ENCODE assay signal across 19 mouse cellular contexts in genomic region chr4:142164386-142164785, GRCm38 (mm10).
DNase-seq lines count a peak whose midpoint lies in the region; ATAC-seq and TF ChIP-seq lines count a peak whose summit lies in the region.
"Had no signal": no experiment of that assay in that cellular context is flagged by ENCODE, and none has a peak within 500 bp of the region (broad histone marks: within the 10 kb centered on the region; RNA-seq: fewer than 3 reads in every experiment).

No protein-coding gene starts in this region.

- DNase-seq in hindbrain, embryonic 10.5 days (ENCODE audit: low spot score), result no peak
- no peak for DNase-seq in lung, adult 18-20 months
- DNase-seq in limb, embryonic 14.5 days (ENCODE audit: low spot score), result no peak
- no peak for DNase-seq in midbrain, postnatal 0 days (ENCODE audit: low spot score)
- DNase-seq in cerebellum, adult 18-20 months, result no peak
- DNase-seq: adrenal gland, adult 2 months; cerebellum, adult 9-10 months; heart, postnatal 14 days; kidney, adult 18-20 months; lung, postnatal 14 days; retina, postnatal 1 day; thymus, postnatal 36 days had no signal

- H3K9ac ChIP-seq in hindbrain, embryonic 12.5 days, result no peak overlapping the region
- no peak overlapping the region for H3K9ac ChIP-seq in lung, embryonic 15.5 days
- 0 out of 2 replicates have a peak overlapping the region, but pooled peaks have one; percentile 21 for H3K9ac ChIP-seq in limb, embryonic 14.5 days (ENCODE audit: low read depth, low read length, severe bottlenecking)
- no peak overlapping the region for H3K9ac ChIP-seq in midbrain, postnatal 0 days (replicated peaks; ENCODE audit: low read length, poor library complexity, severe bottlenecking)
- H3K9ac ChIP-seq: hindbrain, embryonic 15.5 days; limb, embryonic 15.5 days; liver, embryonic 15.5 days had no signal

- no peak overlapping the region for H3K4me3 ChIP-seq in hindbrain, embryonic 10.5 days
- no peak overlapping the region for H3K4me3 ChIP-seq in hindbrain, embryonic 12.5 days
- no peak overlapping the region for H3K4me3 ChIP-seq in lung, embryonic 15.5 days
- no peak overlapping the region for H3K4me3 ChIP-seq in limb, embryonic 14.5 days (replicated peaks; ENCODE audit: low read length)
- no peak overlapping the region for H3K4me3 ChIP-seq in midbrain, postnatal 0 days (ENCODE audit: low read depth, low read length)
- H3K4me3 ChIP-seq: hindbrain, embryonic 15.5 days; limb, embryonic 15.5 days; liver, embryonic 15.5 days had no signal

- H3K9me3 ChIP-seq in hindbrain, embryonic 10.5 days, result peaks cover 18% of the 10 kb centered on the region; the same call in 1 of the 2 replicates
- H3K9me3 ChIP-seq in hindbrain, embryonic 12.5 days (replicated peaks), result peaks cover 6% of the 10 kb centered on the region; the same call in 1 of the 2 replicates
- H3K9me3 ChIP-seq in lung, embryonic 15.5 days, result no peaks in the 10 kb centered on the region
- no peaks in the 10 kb centered on the region for H3K9me3 ChIP-seq in limb, embryonic 14.5 days (ENCODE audit: control insufficient read depth, low read length)
- H3K9me3 ChIP-seq in midbrain, postnatal 0 days (ENCODE audit: low read length), result no peaks in the 10 kb centered on the region
- H3K9me3 ChIP-seq: hindbrain, embryonic 15.5 days; limb, embryonic 15.5 days; liver, embryonic 15.5 days had no signal

- no peaks in the 10 kb centered on the region for H3K27me3 ChIP-seq in hindbrain, embryonic 10.5 days (ENCODE audit: insufficient read depth, poor library complexity, severe bottlenecking)
- H3K27me3 ChIP-seq in hindbrain, embryonic 12.5 days, result no peaks in the 10 kb centered on the region
- no peaks in the 10 kb centered on the region for H3K27me3 ChIP-seq in lung, embryonic 15.5 days
- H3K27me3 ChIP-seq in limb, embryonic 14.5 days (ENCODE audit: control insufficient read depth, insufficient read depth, low read length), result no peaks in the 10 kb centered on the region
- H3K27me3 ChIP-seq in midbrain, postnatal 0 days (ENCODE audit: insufficient read depth, low read length), result no peaks in the 10 kb centered on the region
- H3K27me3 ChIP-seq: hindbrain, embryonic 15.5 days; limb, embryonic 15.5 days; liver, embryonic 15.5 days had no signal

- no peak for TF ChIP-seq CTCF in midbrain, postnatal 0 days (IDR thresholded peaks at IDR 0.05)

- peak overlapping the region; percentile 46; the same call in 1 of the 2 replicates for H3K27ac ChIP-seq in hindbrain, embryonic 10.5 days
- no peak overlapping the region for H3K27ac ChIP-seq in hindbrain, embryonic 12.5 days
- peak overlapping the region; percentile 29; the same call in 1 of the 2 replicates for H3K27ac ChIP-seq in lung, embryonic 15.5 days
- 0 out of 2 replicates have a peak overlapping the region, but pooled peaks have one; percentile 52 for H3K27ac ChIP-seq in limb, embryonic 14.5 days (replicated peaks; ENCODE audit: low read depth, low read length)
- no peak overlapping the region for H3K27ac ChIP-seq in midbrain, postnatal 0 days (ENCODE audit: low read depth, low read length)
- H3K27ac ChIP-seq: hindbrain, embryonic 15.5 days; limb, embryonic 15.5 days; liver, embryonic 15.5 days had no signal

- peaks cover 16% of the 10 kb centered on the region for H3K36me3 ChIP-seq in hindbrain, embryonic 10.5 days
- no peaks in the 10 kb centered on the region for H3K36me3 ChIP-seq in hindbrain, embryonic 12.5 days
- H3K36me3 ChIP-seq in lung, embryonic 15.5 days, result no peaks in the 10 kb centered on the region
- peaks cover 2% of the 10 kb centered on the region; the same call in 1 of the 2 replicates for H3K36me3 ChIP-seq in limb, embryonic 14.5 days (ENCODE audit: control insufficient read depth, insufficient read depth, low read length)
- H3K36me3 ChIP-seq in midbrain, postnatal 0 days (ENCODE audit: insufficient read depth, low read length), result no peaks in the 10 kb centered on the region
- H3K36me3 ChIP-seq: hindbrain, embryonic 15.5 days; liver, embryonic 15.5 days had no signal

- peaks cover 47% of the 10 kb centered on the region for H3K4me1 ChIP-seq in hindbrain, embryonic 10.5 days (replicated peaks)
- H3K4me1 ChIP-seq in hindbrain, embryonic 12.5 days, result peaks cover 27% of the 10 kb centered on the region
- H3K4me1 ChIP-seq in lung, embryonic 15.5 days, result peaks cover 43% of the 10 kb centered on the region
- peaks cover 8% of the 10 kb centered on the region for H3K4me1 ChIP-seq in limb, embryonic 14.5 days (ENCODE audit: control insufficient read depth, insufficient read depth, low read length)
- H3K4me1 ChIP-seq in midbrain, postnatal 0 days (ENCODE audit: insufficient read depth, low read length), result peaks cover 5% of the 10 kb centered on the region; the same call in 1 of the 2 replicates

- WGBS in hindbrain, embryonic 10.5 days, result 58% methylated on average over 4 of the region's 4 CpGs
- 47% methylated on average over 4 of the region's 4 CpGs for WGBS in hindbrain, embryonic 12.5 days
- WGBS in lung, embryonic 15.5 days, result 49% methylated on average over 4 of the region's 4 CpGs
- WGBS in limb, embryonic 14.5 days, result 64% methylated on average over 4 of the region's 4 CpGs
- 54% methylated on average over 4 of the region's 4 CpGs for WGBS in midbrain, postnatal 0 days

- no peak for ATAC-seq in hindbrain, embryonic 12.5 days (ENCODE audit: low FRiP score)
- ATAC-seq in lung, embryonic 15.5 days (ENCODE audit: borderline replicate concordance, extremely low read depth, low FRiP score, low TSS enrichment), result no peak
- ATAC-seq in limb, embryonic 14.5 days (ENCODE audit: low FRiP score, low read depth), result no peak
- no peak for ATAC-seq in midbrain, postnatal 0 days (ENCODE audit: low FRiP score)
- ATAC-seq: forebrain, embryonic 16.5 days; midbrain, embryonic 16.5 days had no signal

- H3K4me2 ChIP-seq in hindbrain, embryonic 12.5 days (replicated peaks), result no peak overlapping the region
- H3K4me2 ChIP-seq in lung, embryonic 15.5 days, result no peak overlapping the region
- no peak overlapping the region for H3K4me2 ChIP-seq in limb, embryonic 14.5 days (replicated peaks; ENCODE audit: low read depth, low read length, severe bottlenecking)
- H3K4me2 ChIP-seq in midbrain, postnatal 0 days (ENCODE audit: low read depth, low read length, poor library complexity, severe bottlenecking), result no peak overlapping the region
- H3K4me2 ChIP-seq: hindbrain, embryonic 15.5 days; limb, embryonic 15.5 days; liver, embryonic 15.5 days had no signal

- TF ChIP-seq POLR2A in limb, embryonic 14.5 days (IDR thresholded peaks at IDR 0.05; ENCODE audit: borderline replicate concordance, extremely low read depth, insufficient read depth, insufficient read length), result no peak

Comparison
In these comparisons a context has a peak if more than half of its experiments do, and no peak if none do; other contexts are left out.
1. H3K27ac ChIP-seq: peak in hindbrain, embryonic 10.5 days (single experiment), lung, embryonic 15.5 days (single experiment) and limb, embryonic 14.5 days (single experiment); none in hindbrain, embryonic 12.5 days (single experiment) and midbrain, postnatal 0 days (single experiment).